Mouse (Mus musculus): ENCODE data around the gene Ap5s1. TPM values are rescaled to one million over a fixed set of nuclear protein-coding genes. Genes with fewer than 3 reads are reported as not detected.

Gene Ap5s1
- polyA plus RNA-seq, 1 experiment from 2014 or later = 23.8 TPM

DNA sequence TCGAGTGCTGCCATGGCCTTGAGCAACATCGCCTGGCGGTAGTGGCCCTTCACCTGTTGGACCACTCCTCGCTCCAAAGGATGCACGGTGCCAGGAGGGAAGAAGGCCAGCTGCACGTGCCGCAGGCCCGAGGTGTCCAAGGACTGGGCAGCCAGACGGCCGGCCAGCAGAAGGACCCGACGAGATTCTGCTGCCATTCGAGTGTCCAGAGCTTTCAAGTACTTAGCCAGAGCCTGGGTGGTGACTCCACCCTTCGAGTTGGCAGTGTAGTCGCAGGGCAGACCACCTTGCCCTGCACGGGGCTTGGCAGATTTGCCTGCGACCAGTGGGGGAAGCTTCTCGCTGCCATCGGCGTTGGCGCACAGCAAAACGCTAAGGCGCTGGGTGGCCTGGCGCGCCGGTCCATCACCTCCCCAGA is 28.0 kb upstream of the Ap5s1 start:
- H3K4me1 ChIP-seq (ENCODE audit: control insufficient read depth, insufficient read depth, low read length) = peaks cover 6% of the 10 kb centered on the region
- no peaks in the 10 kb centered on the region for H3K27me3 ChIP-seq (ENCODE audit: control insufficient read depth, insufficient read depth, low read length)
- no peak overlapping the region for H3K27ac ChIP-seq (replicated peaks; ENCODE audit: low read depth, low read length)
- H3K36me3 ChIP-seq (replicated peaks; ENCODE audit: control insufficient read depth, insufficient read depth, low read depth, low read length) = no peaks in the 10 kb centered on the region; the same call in 1 of the 2 replicates
- ATAC-seq (replicated peaks; ENCODE audit: insufficient number of reproducible peaks, low FRiP score, low TSS enrichment, low read depth) = no peak
- H3K9ac ChIP-seq (replicated peaks; ENCODE audit: low read length) = peak overlapping the region; percentile 93
- peak; percentile 17 for DNase-seq (ENCODE audit: low spot score)
- peak overlapping the region; percentile 70 for H3K4me3 ChIP-seq (ENCODE audit: low read depth, low read length)
- H3K4me2 ChIP-seq (ENCODE audit: low read depth, low read length) = peak overlapping the region; percentile 89
- 39% methylated on average over 26 of the region's 26 CpGs for WGBS
- H3K9me3 ChIP-seq (replicated peaks; ENCODE audit: control insufficient read depth, low read length) = no peaks in the 10 kb centered on the region

DNA sequence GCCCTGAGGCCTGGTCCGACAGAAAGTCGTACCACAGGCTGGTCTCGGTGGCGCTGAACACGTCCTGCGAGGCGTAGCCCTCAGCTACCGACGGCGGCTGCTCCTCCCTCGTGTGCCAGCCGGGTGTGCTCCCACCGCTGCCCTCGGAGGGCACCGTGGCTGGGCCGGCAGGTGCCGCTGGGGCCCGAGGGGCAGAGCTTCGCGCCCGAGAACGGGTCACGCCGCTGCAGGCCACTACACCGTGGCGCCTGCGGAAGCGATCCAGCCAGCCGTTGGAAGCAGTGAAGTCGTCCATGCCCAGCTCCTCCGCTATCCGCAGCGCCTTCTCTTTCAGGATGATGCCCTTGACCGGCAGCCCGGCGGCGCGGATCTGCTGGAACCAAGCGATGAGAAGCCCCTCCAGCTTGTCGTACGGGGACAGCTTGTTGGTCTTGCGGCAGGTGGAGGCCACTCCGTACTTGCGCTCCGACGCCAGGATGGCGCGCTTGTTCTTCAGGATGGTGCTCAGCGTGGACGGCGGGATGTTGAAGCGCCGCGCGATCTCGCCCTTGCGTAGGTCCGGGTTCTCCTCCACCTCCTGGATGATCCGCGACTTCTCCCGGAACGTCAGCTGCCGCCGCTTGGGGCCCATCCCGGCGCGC is 27.5 kb upstream of the Ap5s1 start:
- Histone ChIP-seq H3K4me1 (ENCODE audit: control insufficient read depth, insufficient read depth, low read length) (peaks cover 6% of the 10 kb centered on the region), H3K9me3 (replicated peaks; ENCODE audit: control insufficient read depth, low read length) (no peaks in the 10 kb centered on the region), H3K27ac (replicated peaks; ENCODE audit: low read depth, low read length) (peak overlapping the region; percentile 71), H3K27me3 (ENCODE audit: control insufficient read depth, insufficient read depth, low read length) (no peaks in the 10 kb centered on the region), H3K36me3 (replicated peaks; ENCODE audit: control insufficient read depth, insufficient read depth, low read depth, low read length) (no peaks in the 10 kb centered on the region; the same call in 1 of the 2 replicates), H3K9ac (replicated peaks; ENCODE audit: low read length) (peak overlapping the region; percentile 93), H3K4me2 (ENCODE audit: low read depth, low read length) (peak overlapping the region; percentile 89), H3K4me3 (ENCODE audit: low read depth, low read length) (peak overlapping the region; percentile 70)
- ATAC-seq (replicated peaks; ENCODE audit: insufficient number of reproducible peaks, low FRiP score, low TSS enrichment, low read depth) (0 out of 2 replicates have a peak, but pooled peaks have one; percentile 14), DNase-seq (ENCODE audit: low spot score) (peak; percentile 71)
- under 1% methylated on average over 64 of the region's 67 CpGs for WGBS

DNA sequence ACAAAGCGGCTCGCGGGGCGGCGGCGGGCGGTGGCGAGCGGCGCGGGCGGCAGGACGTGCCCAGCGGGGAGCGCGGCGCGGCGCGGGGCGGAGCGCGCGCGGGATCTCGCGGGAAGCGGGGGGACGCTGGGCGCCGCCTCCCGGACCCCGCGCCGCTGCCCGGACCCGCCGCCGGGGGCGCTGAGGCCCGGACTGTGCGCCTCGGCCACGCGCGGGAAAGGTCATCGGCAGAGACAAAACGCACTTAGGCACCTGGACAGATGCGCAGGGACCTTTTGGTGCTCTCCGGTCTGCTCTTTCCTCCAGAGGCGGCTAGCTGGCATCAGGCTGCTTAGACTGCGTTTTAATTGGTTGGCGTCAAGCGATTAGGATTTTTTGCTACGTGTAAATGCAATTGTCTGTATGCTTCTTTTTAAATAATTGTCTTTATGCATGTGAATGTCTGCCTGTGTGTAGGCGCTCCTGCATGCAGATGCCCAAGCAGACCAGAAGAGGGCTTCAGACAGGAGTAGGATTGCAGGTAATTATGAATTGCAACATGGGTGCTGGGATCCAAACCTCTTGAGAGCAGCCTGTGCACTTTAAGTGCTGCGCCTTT is 26.8 kb upstream of the Ap5s1 start, which contains the start of gene Cenpb:
TSS of gene Cenpb (minus strand) at position 78 of the 598 bp plus-strand sequence.
- Histone ChIP-seq H3K4me2 (ENCODE audit: low read depth, low read length) (peak within 1 kb of the TSS; percentile 89), H3K9ac (replicated peaks; ENCODE audit: low read length) (peak within 1 kb of the TSS; percentile 93), H3K27me3 (ENCODE audit: control insufficient read depth, insufficient read depth, low read length) (no peaks in the 10 kb centered on the region), H3K27ac (replicated peaks; ENCODE audit: low read depth, low read length) (peak within 1 kb of the TSS; percentile 71), H3K4me1 (ENCODE audit: control insufficient read depth, insufficient read depth, low read length) (peaks cover 6% of the 10 kb centered on the region), H3K9me3 (replicated peaks; ENCODE audit: control insufficient read depth, low read length) (no peaks in the 10 kb centered on the region), H3K4me3 (ENCODE audit: low read depth, low read length) (peak within 1 kb of the TSS; percentile 70), H3K36me3 (replicated peaks; ENCODE audit: control insufficient read depth, insufficient read depth, low read depth, low read length) (no peaks in the 10 kb centered on the region; the same call in 1 of the 2 replicates)
- WGBS = 4% methylated on average over 30 of the region's 57 CpGs
- DNase-seq (ENCODE audit: low spot score) (peak; percentile 91), ATAC-seq (replicated peaks; ENCODE audit: insufficient number of reproducible peaks, low FRiP score, low TSS enrichment, low read depth) (peak; percentile 63; the same call in 1 of the 2 replicates)

DNA sequence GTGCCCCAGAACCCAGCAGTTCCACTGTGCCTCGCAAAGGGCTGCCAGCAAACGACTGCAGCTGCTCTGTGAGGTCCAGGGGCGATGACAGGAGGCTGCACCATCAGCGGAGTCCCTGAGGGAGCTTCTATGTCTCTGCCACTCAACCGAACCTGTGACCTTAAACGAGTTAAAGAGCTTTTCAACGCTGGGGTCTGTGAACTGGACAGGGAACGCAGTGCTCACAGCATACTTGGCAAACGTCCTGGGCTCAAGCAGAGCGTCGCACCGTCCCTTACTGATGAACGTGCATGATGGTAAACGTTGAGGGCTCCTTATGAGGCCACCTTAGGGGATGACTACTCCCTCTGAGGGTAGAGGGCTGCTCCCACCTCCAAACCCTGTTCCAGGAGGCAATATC is 20.5 kb upstream of the Ap5s1 start:
- DNase-seq (ENCODE audit: low spot score) = no peak
- H3K4me2 ChIP-seq (ENCODE audit: low read depth, low read length) = peak overlapping the region; percentile 87
- no peak overlapping the region for H3K27ac ChIP-seq (replicated peaks; ENCODE audit: low read depth, low read length)
- ATAC-seq (replicated peaks; ENCODE audit: insufficient number of reproducible peaks, low FRiP score, low TSS enrichment, low read depth) = no peak
- peak overlapping the region; percentile 63 for H3K4me3 ChIP-seq (ENCODE audit: low read depth, low read length)
- no peaks in the 10 kb centered on the region for H3K27me3 ChIP-seq (ENCODE audit: control insufficient read depth, insufficient read depth, low read length)
- H3K36me3 ChIP-seq (replicated peaks; ENCODE audit: control insufficient read depth, insufficient read depth, low read depth, low read length) = no peaks in the 10 kb centered on the region
- no peaks in the 10 kb centered on the region for H3K9me3 ChIP-seq (replicated peaks; ENCODE audit: control insufficient read depth, low read length)
- peak overlapping the region; percentile 83 for H3K9ac ChIP-seq (replicated peaks; ENCODE audit: low read length)
- 2% methylated on average over 14 of the region's 14 CpGs for WGBS
- no peaks in the 10 kb centered on the region; the same call in none of the 2 replicates for H3K4me1 ChIP-seq (ENCODE audit: control insufficient read depth, insufficient read depth, low read length)

DNA sequence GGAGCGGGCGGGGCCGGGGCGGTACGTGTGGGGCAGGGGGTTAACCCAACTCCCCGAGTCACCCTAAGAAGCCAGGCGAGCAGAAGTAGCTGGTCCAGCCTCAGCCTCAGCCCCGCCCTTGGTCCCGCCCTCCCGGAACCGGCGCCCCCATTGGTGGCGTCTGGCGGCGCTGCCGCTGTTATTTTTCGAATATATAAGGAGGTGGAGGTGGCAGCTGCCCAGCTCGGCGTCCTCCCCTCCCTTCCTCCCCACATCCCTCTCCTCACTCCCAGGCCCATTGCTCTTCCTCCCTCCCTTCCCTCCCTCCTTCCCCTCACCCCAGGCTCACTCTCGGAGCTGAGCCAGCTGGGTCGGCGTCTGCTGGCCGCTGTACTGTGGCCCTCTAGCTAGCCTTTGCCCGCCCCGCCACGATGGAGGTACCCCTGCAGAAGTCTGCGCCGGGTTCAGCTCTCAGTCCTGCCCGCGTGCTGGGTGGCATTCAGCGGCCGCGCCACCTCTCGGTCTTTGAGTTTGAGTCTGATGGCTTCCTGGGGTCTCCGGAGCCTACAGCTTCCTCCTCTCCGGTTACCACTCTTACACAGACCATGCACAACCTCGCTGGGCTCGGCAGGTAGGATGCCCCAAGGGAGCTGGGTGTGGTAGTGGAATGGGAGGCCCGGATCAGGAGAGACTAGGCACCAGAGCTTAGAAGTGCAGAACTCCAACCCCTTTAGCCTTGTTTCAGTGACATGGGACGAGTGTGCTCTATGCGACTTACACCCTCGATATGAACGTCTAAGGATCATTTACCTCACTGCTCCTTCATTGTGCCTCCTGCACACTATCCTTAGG is 19.9 kb upstream of the Ap5s1 start, which contains the start of the genes Cdc25b and Spef1:
TSS of gene Cdc25b (plus strand) at position 179 of the 831 bp plus-strand sequence.
TSS of gene Spef1 (minus strand) at position 512 of the 831 bp plus-strand sequence.
- under 1% methylated on average over 42 of the region's 43 CpGs for WGBS
- Histone ChIP-seq H3K27me3 (ENCODE audit: control insufficient read depth, insufficient read depth, low read length) (no peaks in the 10 kb centered on the region), H3K9ac (replicated peaks; ENCODE audit: low read length) (peak within 1 kb of the TSS; percentile 83), H3K9me3 (replicated peaks; ENCODE audit: control insufficient read depth, low read length) (no peaks in the 10 kb centered on the region), H3K4me1 (ENCODE audit: control insufficient read depth, insufficient read depth, low read length) (no peaks in the 10 kb centered on the region; the same call in none of the 2 replicates), H3K36me3 (replicated peaks; ENCODE audit: control insufficient read depth, insufficient read depth, low read depth, low read length) (no peaks in the 10 kb centered on the region), H3K27ac (replicated peaks; ENCODE audit: low read depth, low read length) (peak within 1 kb of the TSS; percentile 67; the same call in 1 of the 2 replicates), H3K4me3 (ENCODE audit: low read depth, low read length) (peak within 1 kb of the TSS; percentile 63), H3K4me2 (ENCODE audit: low read depth, low read length) (peak within 1 kb of the TSS; percentile 87)
- peak; percentile 90 for DNase-seq (ENCODE audit: low spot score)
- peak; percentile 77 for ATAC-seq (replicated peaks; ENCODE audit: insufficient number of reproducible peaks, low FRiP score, low TSS enrichment, low read depth)

DNA sequence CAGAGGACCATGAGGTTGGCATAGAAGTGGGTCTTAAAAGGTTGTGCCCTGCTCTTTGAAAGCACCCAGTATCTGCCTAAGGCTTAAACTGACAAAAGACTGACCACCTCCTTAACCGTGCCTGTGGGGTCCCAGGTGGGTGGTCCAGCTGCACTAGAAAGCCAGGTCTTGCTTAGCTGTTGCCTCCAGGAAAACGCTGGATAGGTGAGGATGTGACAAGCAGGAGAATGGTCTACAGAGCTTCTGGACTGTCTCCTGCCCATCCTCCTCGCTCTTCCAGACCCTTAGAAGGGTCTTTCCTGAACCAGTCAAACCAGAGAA is 19.3 kb upstream of the Ap5s1 start:
- peak overlapping the region; percentile 87 for H3K4me2 ChIP-seq (ENCODE audit: low read depth, low read length)
- no peaks in the 10 kb centered on the region; the same call in none of the 2 replicates for H3K4me1 ChIP-seq (ENCODE audit: control insufficient read depth, insufficient read depth, low read length)
- no peak for ATAC-seq (replicated peaks; ENCODE audit: insufficient number of reproducible peaks, low FRiP score, low TSS enrichment, low read depth)
- no peak for DNase-seq (ENCODE audit: low spot score)
- peak overlapping the region; percentile 83 for H3K9ac ChIP-seq (replicated peaks; ENCODE audit: low read length)
- H3K36me3 ChIP-seq (replicated peaks; ENCODE audit: control insufficient read depth, insufficient read depth, low read depth, low read length) = no peaks in the 10 kb centered on the region; the same call in 1 of the 2 replicates
- no peaks in the 10 kb centered on the region for H3K9me3 ChIP-seq (replicated peaks; ENCODE audit: control insufficient read depth, low read length)
- 20% methylated on average over 3 of the region's 3 CpGs for WGBS
- H3K27me3 ChIP-seq (ENCODE audit: control insufficient read depth, insufficient read depth, low read length) = no peaks in the 10 kb centered on the region
- peak overlapping the region; percentile 63 for H3K4me3 ChIP-seq (ENCODE audit: low read depth, low read length)
- no peak overlapping the region for H3K27ac ChIP-seq (replicated peaks; ENCODE audit: low read depth, low read length)

DNA sequence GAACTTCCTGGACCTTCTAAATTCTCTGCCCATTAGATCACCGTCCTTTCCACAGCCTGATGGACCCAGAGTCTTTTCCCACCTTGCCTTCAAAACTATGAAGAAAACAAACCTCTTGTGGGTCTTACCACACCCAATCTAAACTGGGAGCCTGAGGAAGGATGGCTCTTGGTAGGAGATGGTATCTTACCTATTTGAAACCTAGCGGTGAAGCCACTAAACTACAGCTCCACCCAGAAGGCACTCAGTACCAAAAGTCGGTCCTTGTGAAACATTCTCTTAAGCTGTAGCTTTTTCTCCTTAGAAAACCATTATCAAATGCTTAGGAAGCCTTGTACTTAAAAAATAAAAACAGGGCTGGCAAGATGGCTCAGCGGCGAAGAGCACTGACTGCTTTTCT is 18.6 kb upstream of the Ap5s1 start:
- WGBS = 93% methylated on average over 5 of the region's 5 CpGs
- no peaks in the 10 kb centered on the region for H3K27me3 ChIP-seq (ENCODE audit: control insufficient read depth, insufficient read depth, low read length)
- no peak overlapping the region for H3K4me2 ChIP-seq (ENCODE audit: low read depth, low read length)
- no peaks in the 10 kb centered on the region; the same call in 1 of the 2 replicates for H3K36me3 ChIP-seq (replicated peaks; ENCODE audit: control insufficient read depth, insufficient read depth, low read depth, low read length)
- no peaks in the 10 kb centered on the region for H3K9me3 ChIP-seq (replicated peaks; ENCODE audit: control insufficient read depth, low read length)
- H3K4me3 ChIP-seq (ENCODE audit: low read depth, low read length) = no peak overlapping the region
- DNase-seq (ENCODE audit: low spot score) (no peak), ATAC-seq (replicated peaks; ENCODE audit: insufficient number of reproducible peaks, low FRiP score, low TSS enrichment, low read depth) (no peak)
- H3K4me1 ChIP-seq (ENCODE audit: control insufficient read depth, insufficient read depth, low read length) = no peaks in the 10 kb centered on the region; the same call in none of the 2 replicates
- no peak overlapping the region for H3K9ac ChIP-seq (replicated peaks; ENCODE audit: low read length)
- H3K27ac ChIP-seq (replicated peaks; ENCODE audit: low read depth, low read length) = no peak overlapping the region
